9 mouse cellular contexts compared by ENCODE assay signal in genomic region chr9:41804711-41805331, GRCm38 (mm10).
DNase-seq lines count a peak whose midpoint lies in the region; ATAC-seq lines count a peak whose summit lies in the region.
"Had no signal": no experiment of that assay in that cellular context is flagged by ENCODE, and none has a peak within 500 bp of the region (broad histone marks: within the 10 kb centered on the region; RNA-seq: fewer than 3 reads in every experiment).

No protein-coding gene starts in this region.

- no peaks in the 10 kb centered on the region for H3K27me3 ChIP-seq in lung, embryonic 15.5 days
- H3K27me3 ChIP-seq in embryonic facial prominence, embryonic 14.5 days (replicated peaks; ENCODE audit: control insufficient read depth, insufficient read depth, low read length), result no peaks in the 10 kb centered on the region
- no peaks in the 10 kb centered on the region for H3K27me3 ChIP-seq in hindbrain, embryonic 15.5 days
- H3K27me3 ChIP-seq in neural tube, embryonic 13.5 days, result no peaks in the 10 kb centered on the region

- peaks cover 26% of the 10 kb centered on the region for H3K4me1 ChIP-seq in lung, embryonic 15.5 days
- H3K4me1 ChIP-seq in embryonic facial prominence, embryonic 14.5 days (ENCODE audit: control insufficient read depth, insufficient read depth, low read length), result peaks cover 43% of the 10 kb centered on the region
- peaks cover 23% of the 10 kb centered on the region for H3K4me1 ChIP-seq in hindbrain, embryonic 15.5 days (replicated peaks)
- H3K4me1 ChIP-seq in neural tube, embryonic 13.5 days (replicated peaks), result peaks cover 28% of the 10 kb centered on the region

- intact Hi-C loops in left cerebral cortex, postnatal 25 days (cut with DNase I), result no loop called here

- H3K9me3 ChIP-seq in lung, embryonic 15.5 days, result no peaks in the 10 kb centered on the region
- no peaks in the 10 kb centered on the region for H3K9me3 ChIP-seq in embryonic facial prominence, embryonic 14.5 days (ENCODE audit: control insufficient read depth, low read length)
- H3K9me3 ChIP-seq in hindbrain, embryonic 15.5 days, result no peaks in the 10 kb centered on the region
- H3K9me3 ChIP-seq in neural tube, embryonic 13.5 days, result no peaks in the 10 kb centered on the region

- no peak overlapping the region for H3K9ac ChIP-seq in lung, embryonic 15.5 days
- H3K9ac ChIP-seq in embryonic facial prominence, embryonic 14.5 days (ENCODE audit: low read depth, low read length), result peak overlapping the region; percentile 19
- no peak overlapping the region for H3K9ac ChIP-seq in hindbrain, embryonic 15.5 days
- no peak overlapping the region for H3K9ac ChIP-seq in neural tube, embryonic 13.5 days

- no peak overlapping the region for H3K4me3 ChIP-seq in lung, embryonic 15.5 days
- peak overlapping the region; percentile 5; the same call in 1 of the 2 replicates for H3K4me3 ChIP-seq in embryonic facial prominence, embryonic 14.5 days (ENCODE audit: low read depth, low read length)
- no peak overlapping the region for H3K4me3 ChIP-seq in hindbrain, embryonic 15.5 days
- H3K4me3 ChIP-seq in neural tube, embryonic 13.5 days, result no peak overlapping the region

- WGBS in lung, embryonic 15.5 days, result 33% methylated on average over 10 of the region's 10 CpGs
- 10% methylated on average over 10 of the region's 10 CpGs for WGBS in embryonic facial prominence, embryonic 14.5 days
- WGBS in hindbrain, embryonic 15.5 days, result 19% methylated on average over 10 of the region's 10 CpGs
- 27% methylated on average over 10 of the region's 10 CpGs for WGBS in neural tube, embryonic 13.5 days

- no peak overlapping the region for H3K4me2 ChIP-seq in lung, embryonic 15.5 days
- H3K4me2 ChIP-seq in embryonic facial prominence, embryonic 14.5 days (ENCODE audit: low read depth, low read length), result peak overlapping the region; percentile 40
- peak overlapping the region; percentile 22; the same call in 1 of the 2 replicates for H3K4me2 ChIP-seq in hindbrain, embryonic 15.5 days
- H3K4me2 ChIP-seq in neural tube, embryonic 13.5 days, result no peak overlapping the region

- no peak for ATAC-seq in lung, embryonic 15.5 days (ENCODE audit: borderline replicate concordance, extremely low read depth, low FRiP score, low TSS enrichment)
- ATAC-seq in embryonic facial prominence, embryonic 14.5 days (ENCODE audit: low read depth), result 0 out of 2 replicates have a peak, but pooled peaks have one; percentile 14
- ATAC-seq in hindbrain, embryonic 15.5 days (ENCODE audit: low FRiP score, low read depth), result 0 out of 2 replicates have a peak, but pooled peaks have one; percentile 42
- no peak for ATAC-seq in neural tube, embryonic 13.5 days (ENCODE audit: low read depth)

- peak overlapping the region; percentile 51 for H3K27ac ChIP-seq in lung, embryonic 15.5 days
- H3K27ac ChIP-seq in embryonic facial prominence, embryonic 14.5 days (replicated peaks; ENCODE audit: low read depth, low read length), result peak overlapping the region; percentile 89
- peak overlapping the region; percentile 54 for H3K27ac ChIP-seq in hindbrain, embryonic 15.5 days (replicated peaks)
- H3K27ac ChIP-seq in neural tube, embryonic 13.5 days (replicated peaks), result peak overlapping the region; percentile 64

- DNase-seq in lung, postnatal 25 days (ENCODE audit: low spot score), result no peak
- DNase-seq in embryonic facial prominence, embryonic 14.5 days (ENCODE audit: low spot score), result peak; percentile 74
- DNase-seq in thymus, postnatal 14 days, result no peak
- no peak for DNase-seq in left cerebral cortex, postnatal 25 days (ENCODE audit: low spot score in 2 of 2)
- no peak for DNase-seq in T-cell, adult 2 months (ENCODE audit: low spot score)
- DNase-seq: cerebellum, adult 11-12 months had no signal

- no peaks in the 10 kb centered on the region for H3K36me3 ChIP-seq in lung, embryonic 15.5 days
- no peaks in the 10 kb centered on the region for H3K36me3 ChIP-seq in embryonic facial prominence, embryonic 14.5 days (ENCODE audit: control insufficient read depth, insufficient read depth, low read length)
- no peaks in the 10 kb centered on the region for H3K36me3 ChIP-seq in hindbrain, embryonic 15.5 days
- H3K36me3 ChIP-seq in neural tube, embryonic 13.5 days, result no peaks in the 10 kb centered on the region

Comparison
In these comparisons a context has a peak if more than half of its experiments do, and no peak if none do; other contexts are left out.
1. ATAC-seq: peak in embryonic facial prominence, embryonic 14.5 days (single experiment) and hindbrain, embryonic 15.5 days (single experiment); none in lung, embryonic 15.5 days (single experiment) and neural tube, embryonic 13.5 days (single experiment).
2. H3K4me2 ChIP-seq: peak in embryonic facial prominence, embryonic 14.5 days (single experiment) and hindbrain, embryonic 15.5 days (single experiment); none in lung, embryonic 15.5 days (single experiment) and neural tube, embryonic 13.5 days (single experiment).
3. Peak in every context shown above with its lines, with median percentiles within 50 percentile points of each other: H3K27ac ChIP-seq.